Mouse (Mus musculus) neural tube, embryonic 15.5 days (tissue): ENCODE measurements at regions not wholly inside any gene's neighbourhood (a gene's known extent, or its start where the extent isn't known, plus 50 kb on each side); places are given as distances from the start of the nearest gene placed in this dataset.

Experiments
- ATAC-seq: fragments of 200-750 bp; cut with Nextera tagmentation; 2 replicates; pipeline ENCODE4 v1.8.0; 2017; ENCODE audit warnings: mild to moderate bottlenecking, moderate TSS enrichment, moderate library complexity; ENCODE audit not compliant: low FRiP score
- H3K27ac ChIP-seq: fragments of 300-500 bp; sonication (generic); replicated peaks from 2 replicates; pipeline ENCODE4 v1.5.1; 2015; ENCODE audit warnings: mild to moderate bottlenecking, inconsistent platforms
- H3K27me3 ChIP-seq: fragments of 300-500 bp; sonication (generic); replicated peaks from 2 replicates; pipeline ENCODE4 v1.6.1; 2015; ENCODE audit warnings: inconsistent platforms
- H3K36me3 ChIP-seq: fragments of 300-500 bp; sonication (generic); 2 replicates; pipeline ENCODE4 v1.6.1; 2015; ENCODE audit warnings: inconsistent platforms
- H3K4me1 ChIP-seq: fragments of 300-500 bp; sonication (generic); 2 replicates; pipeline ENCODE4 v1.6.1; 2015; ENCODE audit warnings: inconsistent platforms
- H3K4me2 ChIP-seq: fragments of 300-500 bp; sonication (generic); 2 replicates; pipeline ENCODE4 v1.6.1; 2015; ENCODE audit warnings: inconsistent platforms, mild to moderate bottlenecking, moderate library complexity
- H3K4me3 ChIP-seq: fragments of 300-500 bp; sonication (generic); replicated peaks from 2 replicates; pipeline ENCODE4 v1.5.1; 2015; ENCODE audit warnings: mild to moderate bottlenecking, inconsistent platforms
- H3K9ac ChIP-seq: fragments of 300-500 bp; sonication (generic); replicated peaks from 2 replicates; pipeline ENCODE4 v1.6.1; 2015; ENCODE audit warnings: mild to moderate bottlenecking, inconsistent platforms
- H3K9me3 ChIP-seq: fragments of 300-500 bp; sonication (generic); replicated peaks from 2 replicates; pipeline ENCODE4 v1.6.1; 2016; ENCODE audit warnings: inconsistent platforms
- whole genome bisulfite sequencing: fragments of 180-500 bp; shearing (Covaris S2); methylation state at CpG from one replicate; pipeline ENCODE4 v1.1.7; 2015; ENCODE audit warnings: mixed read lengths; 5-methylcytosine and 5-hydroxymethylcytosine counted together

DNA sequence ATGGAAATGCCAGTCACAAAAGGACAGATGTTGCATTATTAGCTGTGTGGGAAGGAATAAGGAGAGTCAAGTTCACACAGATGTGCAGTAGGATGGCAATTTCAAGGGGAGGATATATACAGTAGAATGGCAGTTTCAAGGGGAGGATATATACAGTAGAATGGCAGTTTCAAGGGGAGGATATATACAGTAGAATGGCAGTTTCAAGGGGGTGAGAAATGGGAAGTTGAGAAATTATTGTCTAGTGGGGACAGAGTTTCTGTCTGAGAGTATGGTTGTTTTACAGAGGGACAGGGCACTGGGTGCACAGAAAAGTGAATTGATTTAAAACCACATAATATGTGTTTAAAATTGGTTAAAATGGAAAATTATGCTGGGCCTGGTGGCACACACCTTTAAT is 54.8 kb upstream of the Scel start:
- no peak overlapping the region for H3K27ac ChIP-seq
- no peaks in the 10 kb centered on the region for H3K9me3 ChIP-seq
- H3K9ac ChIP-seq, result no peak overlapping the region
- no peaks in the 10 kb centered on the region for H3K4me1 ChIP-seq
- H3K4me2 ChIP-seq, result no peak overlapping the region
- H3K27me3 ChIP-seq, result no peaks in the 10 kb centered on the region
- no peak for ATAC-seq
- H3K36me3 ChIP-seq, result no peaks in the 10 kb centered on the region
- no peak overlapping the region for H3K4me3 ChIP-seq

DNA sequence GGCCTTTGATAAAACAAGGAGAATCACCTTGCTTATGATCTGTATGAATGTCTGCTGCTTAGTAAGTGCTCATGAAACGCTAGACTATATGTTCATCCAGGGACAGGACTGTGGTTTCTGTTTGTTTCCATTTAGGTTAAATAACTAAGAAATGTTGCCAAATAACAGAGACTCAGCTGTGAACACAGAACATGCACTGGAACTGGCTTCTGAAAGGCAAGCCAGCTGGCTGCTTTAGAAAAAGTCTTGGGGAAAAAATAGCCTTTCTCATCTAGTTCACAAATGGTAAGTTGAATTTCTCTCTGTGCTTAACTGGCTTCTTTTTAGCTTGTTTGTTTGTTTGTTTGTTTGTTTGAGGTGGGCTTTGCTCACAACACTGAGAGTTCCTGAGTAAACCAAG is 57.0 kb upstream of the Scel start:
- no peak overlapping the region for H3K4me2 ChIP-seq
- H3K4me3 ChIP-seq, result no peak overlapping the region
- H3K9me3 ChIP-seq, result no peaks in the 10 kb centered on the region
- no peak overlapping the region for H3K9ac ChIP-seq
- H3K36me3 ChIP-seq, result no peaks in the 10 kb centered on the region
- no peaks in the 10 kb centered on the region for H3K4me1 ChIP-seq
- no peak overlapping the region for H3K27ac ChIP-seq
- 77% methylated on average over 1 of the region's 1 CpGs for WGBS
- no peaks in the 10 kb centered on the region for H3K27me3 ChIP-seq
- no peak for ATAC-seq

DNA sequence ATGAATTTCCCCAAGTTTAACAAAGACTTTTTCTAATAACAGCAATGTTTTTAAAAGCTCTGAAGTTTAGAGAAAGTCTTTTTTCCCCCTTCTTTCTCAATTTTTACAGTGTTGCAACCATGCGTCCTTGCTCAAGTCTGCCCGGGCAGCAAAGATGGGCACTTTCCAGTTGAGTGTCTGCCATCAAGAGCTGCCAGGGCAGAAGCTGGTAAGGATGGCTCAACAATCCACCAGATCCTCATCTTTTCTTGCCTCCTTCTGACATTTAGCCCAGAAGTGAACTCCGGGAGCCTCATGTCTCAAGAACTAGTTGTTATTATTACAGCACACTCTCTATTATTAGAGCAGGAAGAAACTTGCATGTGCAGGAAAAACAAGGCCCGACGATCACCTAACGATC is 62.4 kb upstream of the Scel start:
- Histone ChIP-seq H3K4me3 (no peak overlapping the region), H3K27me3 (no peaks in the 10 kb centered on the region), H3K9ac (no peak overlapping the region), H3K36me3 (no peaks in the 10 kb centered on the region), H3K4me2 (no peak overlapping the region), H3K9me3 (no peaks in the 10 kb centered on the region), H3K4me1 (peaks cover 13% of the 10 kb centered on the region), H3K27ac (no peak overlapping the region)
- ATAC-seq, result no peak
- 95% methylated on average over 6 of the region's 6 CpGs for WGBS

DNA sequence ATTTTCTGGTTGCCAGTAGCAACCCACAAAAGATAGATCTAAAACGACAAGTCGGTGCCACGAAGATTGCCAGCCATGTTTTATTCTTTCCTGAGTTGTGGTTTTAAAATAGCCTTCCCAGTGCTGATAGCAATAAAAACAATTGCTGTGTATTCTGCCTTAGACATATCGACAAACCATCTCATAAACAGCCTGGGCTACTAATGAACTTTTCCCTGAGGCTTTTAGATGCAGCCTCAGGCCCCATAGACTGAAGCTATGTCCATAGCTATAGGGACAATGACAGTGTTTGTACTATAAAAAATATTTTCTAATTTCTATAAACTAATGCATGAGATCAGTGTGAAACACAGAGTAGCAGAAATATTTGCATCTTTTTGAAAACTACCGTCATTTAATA is 63.7 kb upstream of the Scel start:
- no peak overlapping the region for H3K9ac ChIP-seq
- H3K27ac ChIP-seq, result peak overlapping the region; percentile 56
- no peaks in the 10 kb centered on the region for H3K9me3 ChIP-seq
- peak; percentile 43; the same call in 1 of the 2 replicates for ATAC-seq
- 31% methylated on average over 5 of the region's 5 CpGs for WGBS
- H3K4me3 ChIP-seq, result no peak overlapping the region
- H3K4me1 ChIP-seq, result peaks cover 13% of the 10 kb centered on the region
- no peaks in the 10 kb centered on the region for H3K27me3 ChIP-seq
- H3K36me3 ChIP-seq, result no peaks in the 10 kb centered on the region
- peak overlapping the region; percentile 17; the same call in 1 of the 2 replicates for H3K4me2 ChIP-seq

DNA sequence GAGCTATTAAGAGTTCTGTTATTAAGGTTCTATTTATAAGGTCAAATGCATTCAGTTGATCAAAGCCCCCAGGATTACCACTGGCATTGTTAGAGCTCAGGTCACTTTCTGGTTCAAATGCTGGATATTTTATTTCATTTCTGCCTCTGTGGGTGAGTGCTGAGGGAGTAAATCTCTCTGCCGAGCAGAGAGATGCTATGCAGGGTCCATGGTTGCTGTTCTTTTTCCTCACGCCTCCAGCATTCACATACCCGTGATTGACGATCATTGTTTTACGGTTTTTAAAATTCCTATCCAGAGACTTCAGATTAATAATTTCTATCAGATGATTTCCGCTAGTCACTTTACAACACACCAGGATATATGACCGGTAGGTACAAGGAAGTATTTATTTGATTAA is 64.1 kb upstream of the Scel start:
- H3K27me3 ChIP-seq, result no peaks in the 10 kb centered on the region
- peaks cover 13% of the 10 kb centered on the region for H3K4me1 ChIP-seq
- no peaks in the 10 kb centered on the region for H3K36me3 ChIP-seq
- H3K4me3 ChIP-seq, result no peak overlapping the region
- H3K4me2 ChIP-seq, result peak overlapping the region; percentile 17
- H3K9ac ChIP-seq, result no peak overlapping the region
- peak; percentile 64 for ATAC-seq
- H3K9me3 ChIP-seq, result no peaks in the 10 kb centered on the region
- H3K27ac ChIP-seq, result peak overlapping the region; percentile 56
- WGBS, result 30% methylated on average over 7 of the region's 7 CpGs

DNA sequence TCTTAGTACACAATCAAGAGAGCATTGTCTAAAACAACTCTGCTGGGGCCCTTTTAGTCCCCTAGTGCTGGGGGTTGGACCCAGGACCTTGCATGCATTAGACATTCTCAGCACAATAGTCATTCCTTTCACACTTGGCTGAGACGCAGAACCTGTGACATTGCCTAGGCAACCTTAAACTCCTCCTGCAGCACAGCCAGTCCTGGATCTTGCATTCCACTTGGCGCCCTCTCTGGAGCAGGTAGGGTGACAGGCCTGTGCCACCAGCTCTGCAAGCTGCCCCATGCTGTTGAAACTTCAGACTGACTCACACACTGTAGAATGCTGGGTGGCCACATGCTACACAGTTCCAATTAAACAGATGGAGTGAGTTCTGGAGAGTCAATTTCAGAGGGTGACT is 66.5 kb upstream of the Scel start:
- no peak overlapping the region for H3K27ac ChIP-seq

DNA sequence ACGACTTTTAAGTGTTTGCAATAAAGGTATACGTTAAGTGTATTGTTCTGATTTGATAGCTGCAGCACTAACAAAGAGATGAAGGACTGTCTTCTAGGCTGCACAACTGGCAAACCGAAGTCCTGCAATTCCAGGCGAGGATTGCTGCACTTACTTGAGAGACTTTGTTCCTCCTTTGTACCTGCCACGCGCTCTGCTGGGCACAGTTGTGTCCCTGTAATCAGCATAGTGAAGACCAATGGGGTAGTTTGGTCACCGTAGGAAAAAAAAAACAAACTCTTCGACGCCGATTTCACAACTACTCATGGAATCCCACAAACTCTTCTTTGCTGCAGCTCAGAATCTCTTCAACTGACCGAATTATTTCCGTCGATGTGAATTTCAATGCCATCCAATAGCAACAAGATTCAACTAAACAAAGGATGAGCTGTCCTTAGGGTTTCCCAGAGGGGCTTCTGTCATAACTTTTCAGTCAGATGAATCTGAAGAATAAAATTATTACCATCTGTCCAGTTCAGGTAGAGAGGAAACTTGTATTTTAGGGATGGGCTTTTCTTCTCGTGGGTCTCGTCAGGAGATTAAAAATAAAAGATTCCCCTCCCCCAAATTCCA is 71.6 kb upstream of the Scel start:
- Histone ChIP-seq H3K9me3 (no peaks in the 10 kb centered on the region), H3K27ac (no peak overlapping the region), H3K4me2 (no peak overlapping the region), H3K4me3 (no peak overlapping the region), H3K9ac (no peak overlapping the region), H3K36me3 (no peaks in the 10 kb centered on the region), H3K27me3 (no peaks in the 10 kb centered on the region), H3K4me1 (no peaks in the 10 kb centered on the region)
- WGBS, result 75% methylated on average over 15 of the region's 15 CpGs
- no peak for ATAC-seq

More for the DNA sequence above, 66.5 kb upstream of the Scel start:
- Histone ChIP-seq H3K4me2 (no peak overlapping the region), H3K4me3 (no peak overlapping the region), H3K9me3 (no peaks in the 10 kb centered on the region), H3K9ac (no peak overlapping the region), H3K4me1 (peaks cover 13% of the 10 kb centered on the region), H3K36me3 (no peaks in the 10 kb centered on the region), H3K27me3 (no peaks in the 10 kb centered on the region)
- 44% methylated on average over 2 of the region's 2 CpGs for WGBS
- ATAC-seq, result no peak

DNA sequence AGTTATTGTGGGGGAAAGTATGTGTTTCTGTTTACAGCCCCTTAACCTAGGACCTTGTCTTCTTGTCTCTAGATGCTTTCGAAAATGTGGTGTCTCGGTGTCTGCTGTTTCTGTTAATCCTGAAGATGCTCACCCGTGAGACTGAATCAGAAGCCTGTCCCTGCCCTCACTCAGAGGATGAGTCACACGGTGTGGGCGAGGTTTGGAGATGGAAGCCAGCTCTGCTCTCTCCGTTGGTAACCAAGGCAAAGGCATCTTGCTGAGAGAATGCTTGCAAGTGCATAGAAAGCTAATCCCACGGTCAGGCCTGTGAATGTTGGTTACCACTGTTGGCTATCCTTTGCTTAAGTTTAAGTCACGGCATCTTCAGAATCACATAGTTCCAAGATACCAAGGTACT is 72.9 kb upstream of the Scel start:
- no peak overlapping the region for H3K27ac ChIP-seq

DNA sequence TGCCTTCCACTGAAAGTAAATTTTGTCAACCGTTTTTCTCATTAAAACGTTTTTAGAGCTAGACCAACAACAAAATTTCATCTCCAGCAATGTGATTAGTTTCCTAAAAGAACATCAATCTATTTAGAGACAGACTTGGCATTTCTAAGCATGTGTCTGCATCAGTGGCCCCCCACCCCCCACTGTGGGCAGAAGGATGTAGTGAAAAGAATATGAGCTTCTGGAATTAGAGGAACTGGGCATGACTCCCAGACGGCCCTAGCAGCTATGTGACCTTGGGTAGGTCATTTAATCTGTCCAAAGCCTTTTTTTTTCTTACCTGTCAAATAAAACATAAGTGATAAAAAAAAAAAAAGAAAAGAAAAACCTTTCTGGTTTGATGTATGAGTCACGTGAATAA is 78.9 kb upstream of the Scel start:
- ATAC-seq, result no peak
- Histone ChIP-seq H3K9me3 (no peaks in the 10 kb centered on the region), H3K9ac (no peak overlapping the region), H3K4me1 (no peaks in the 10 kb centered on the region), H3K4me2 (no peak overlapping the region), H3K4me3 (no peak overlapping the region), H3K36me3 (no peaks in the 10 kb centered on the region), H3K27me3 (no peaks in the 10 kb centered on the region), H3K27ac (no peak overlapping the region)
- WGBS, result 70% methylated on average over 4 of the region's 4 CpGs

More for the DNA sequence above, 72.9 kb upstream of the Scel start:
- H3K9ac ChIP-seq, result no peak overlapping the region
- 72% methylated on average over 8 of the region's 8 CpGs for WGBS
- H3K36me3 ChIP-seq, result no peaks in the 10 kb centered on the region
- no peak for ATAC-seq
- no peaks in the 10 kb centered on the region for H3K4me1 ChIP-seq
- no peaks in the 10 kb centered on the region for H3K9me3 ChIP-seq
- no peaks in the 10 kb centered on the region for H3K27me3 ChIP-seq
- H3K4me2 ChIP-seq, result no peak overlapping the region
- H3K4me3 ChIP-seq, result no peak overlapping the region

DNA sequence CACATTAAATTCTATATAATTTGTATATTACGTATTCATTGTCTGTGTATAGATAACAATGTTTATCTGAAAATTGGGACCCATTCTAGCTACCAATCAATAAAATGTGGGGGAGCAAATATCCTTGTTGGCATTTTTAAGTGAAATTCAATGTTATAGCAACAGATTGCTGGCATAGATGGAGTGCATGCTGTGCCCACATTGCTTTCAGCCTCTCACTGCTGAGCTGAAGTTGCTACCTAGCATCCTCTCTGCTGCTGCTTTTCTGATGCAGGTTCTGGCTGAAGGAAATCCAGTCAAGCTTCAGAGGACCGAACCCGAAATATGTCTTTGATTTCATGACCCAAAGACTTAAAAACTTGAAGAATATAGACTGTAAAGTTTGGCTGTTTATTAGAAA is 80.0 kb upstream of the Scel start:
- ATAC-seq, result no peak

DNA sequence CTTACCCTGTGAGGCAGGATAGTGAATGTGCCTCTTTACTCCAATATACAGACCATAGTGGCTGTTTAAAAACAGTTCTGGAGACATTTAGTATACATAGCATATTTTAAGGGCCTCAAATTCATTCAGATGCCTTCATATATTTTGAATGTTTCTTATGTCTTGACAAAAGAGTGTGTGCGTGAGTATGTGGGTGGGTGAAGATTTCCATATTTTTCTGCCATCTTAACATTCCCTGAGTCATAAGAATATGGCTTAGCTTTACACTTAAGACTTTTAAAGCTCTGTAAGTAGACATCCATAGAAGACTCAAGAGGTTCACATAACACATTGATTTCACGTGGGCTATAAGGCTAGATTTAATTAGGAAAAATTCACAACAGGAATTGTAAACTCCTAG is 81.3 kb upstream of the Mycbp2 start:
- H3K4me2 ChIP-seq, result no peak overlapping the region
- H3K27ac ChIP-seq, result no peak overlapping the region
- H3K9me3 ChIP-seq, result no peaks in the 10 kb centered on the region
- no peak for ATAC-seq
- no peaks in the 10 kb centered on the region for H3K27me3 ChIP-seq
- H3K4me1 ChIP-seq, result no peaks in the 10 kb centered on the region
- WGBS, result 95% methylated on average over 2 of the region's 2 CpGs
- H3K9ac ChIP-seq, result no peak overlapping the region
- no peak overlapping the region for H3K4me3 ChIP-seq
- H3K36me3 ChIP-seq, result no peaks in the 10 kb centered on the region

More for the DNA sequence above, 80.0 kb upstream of the Scel start:
- Histone ChIP-seq H3K27me3 (no peaks in the 10 kb centered on the region), H3K4me2 (no peak overlapping the region), H3K4me1 (no peaks in the 10 kb centered on the region), H3K4me3 (no peak overlapping the region), H3K27ac (no peak overlapping the region), H3K9ac (no peak overlapping the region), H3K36me3 (no peaks in the 10 kb centered on the region), H3K9me3 (no peaks in the 10 kb centered on the region)
- WGBS, result 90% methylated on average over 3 of the region's 3 CpGs

DNA sequence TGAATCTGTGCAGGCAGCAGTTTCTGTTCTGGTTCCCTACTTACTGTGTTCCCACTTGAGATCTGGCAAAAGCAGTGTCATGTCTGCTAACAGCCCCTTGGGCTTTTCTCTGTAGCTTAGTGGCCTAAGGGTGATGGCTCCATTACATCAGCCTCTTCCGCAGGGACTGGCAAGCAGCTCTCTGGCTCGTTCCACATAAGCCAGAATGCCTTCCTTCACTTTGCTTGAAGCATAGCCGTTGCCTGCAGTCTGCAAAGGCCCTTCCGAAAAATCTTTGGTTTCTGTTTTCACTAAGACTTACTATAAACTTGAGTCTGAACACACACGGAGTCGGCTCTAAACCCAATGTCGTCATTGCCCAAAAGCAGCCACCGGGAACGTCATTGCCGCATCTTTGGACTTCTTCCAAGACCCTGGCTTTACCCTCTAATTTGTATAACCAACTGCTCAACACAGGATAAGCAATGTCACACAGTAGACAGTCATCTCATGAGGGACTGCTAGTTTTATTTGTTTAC is 74.8 kb upstream of the Mycbp2 start:
- Histone ChIP-seq H3K9ac (no peak overlapping the region), H3K4me1 (0 out of 2 replicates have a peak, but pooled peaks cover 11% of the 10 kb centered on the region), H3K9me3 (no peaks in the 10 kb centered on the region), H3K4me3 (no peak overlapping the region), H3K27ac (peak overlapping the region; percentile 3), H3K36me3 (no peaks in the 10 kb centered on the region), H3K27me3 (no peaks in the 10 kb centered on the region), H3K4me2 (no peak overlapping the region)
- ATAC-seq, result peak; percentile 71
- 60% methylated on average over 10 of the region's 10 CpGs for WGBS
